Mouse (Mus musculus) naive thymus-derived CD4-positive, alpha-beta T cell, adult 2 months (primary cell): Measurements from ENCODE around the gene Ckm.

Experiments used
- DNase-seq: peaks from one replicate; pipeline ENCODE4 v3.0.0-alpha.2; 2011; ENCODE audit warnings: low read depth

Gene Ckm

DNA sequence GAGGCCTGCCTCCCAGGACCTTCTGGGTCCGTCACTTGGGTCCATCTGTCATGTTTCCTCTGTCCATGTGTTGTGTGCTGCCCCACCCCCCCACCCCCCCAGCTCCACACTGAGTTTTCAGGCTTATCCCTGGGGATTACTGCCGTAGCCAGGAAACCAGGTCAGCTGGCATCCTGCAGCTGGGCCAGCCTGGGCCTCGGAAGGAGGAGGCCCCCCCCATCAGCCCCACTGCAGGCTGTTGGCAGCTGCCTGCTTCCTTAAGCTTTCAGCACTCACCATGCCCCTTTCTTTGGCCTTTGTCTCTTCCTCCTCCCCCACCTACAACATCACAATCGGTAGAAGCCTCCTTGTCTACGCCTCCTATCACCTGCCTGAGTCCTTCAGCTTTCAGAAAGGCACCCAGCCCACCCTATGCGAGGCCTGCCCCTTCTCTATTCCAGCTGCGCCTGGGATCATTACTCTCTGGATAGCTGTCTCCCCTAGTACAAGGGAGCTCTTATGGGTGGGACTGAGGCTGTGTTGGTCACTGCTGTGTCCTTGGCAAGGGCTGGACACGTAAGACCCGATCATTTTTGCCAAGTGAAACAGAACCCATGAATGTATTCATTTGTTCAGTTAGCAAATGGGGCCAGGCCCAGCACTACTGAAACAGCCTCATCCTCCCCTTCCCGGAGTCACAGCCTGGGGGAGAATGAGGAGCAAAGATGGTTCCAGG, 15.7 kb upstream of the Ckm start:
- DNase-seq, result no peak

DNA sequence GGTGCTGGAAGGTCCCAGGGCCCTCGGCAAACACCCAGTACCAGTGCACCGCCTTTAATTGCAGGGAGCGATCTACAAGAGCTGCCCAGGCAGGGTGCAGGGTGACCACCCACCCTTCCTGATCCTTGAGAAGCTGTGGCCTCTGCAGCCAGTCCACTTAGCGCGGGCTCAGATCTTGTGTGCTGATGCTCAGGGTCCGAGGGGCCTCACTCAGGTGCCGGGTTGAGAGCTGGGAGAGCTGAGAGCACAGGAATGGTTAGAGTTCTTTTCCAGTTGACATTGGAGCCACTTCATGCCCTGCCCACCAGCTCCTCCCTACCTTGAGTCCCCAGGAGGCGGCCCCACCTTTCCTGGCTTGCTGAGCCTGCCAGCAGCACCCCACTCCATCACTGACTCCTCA, 10.1 kb upstream of the Ckm start:
- DNase-seq, result no peak

DNA sequence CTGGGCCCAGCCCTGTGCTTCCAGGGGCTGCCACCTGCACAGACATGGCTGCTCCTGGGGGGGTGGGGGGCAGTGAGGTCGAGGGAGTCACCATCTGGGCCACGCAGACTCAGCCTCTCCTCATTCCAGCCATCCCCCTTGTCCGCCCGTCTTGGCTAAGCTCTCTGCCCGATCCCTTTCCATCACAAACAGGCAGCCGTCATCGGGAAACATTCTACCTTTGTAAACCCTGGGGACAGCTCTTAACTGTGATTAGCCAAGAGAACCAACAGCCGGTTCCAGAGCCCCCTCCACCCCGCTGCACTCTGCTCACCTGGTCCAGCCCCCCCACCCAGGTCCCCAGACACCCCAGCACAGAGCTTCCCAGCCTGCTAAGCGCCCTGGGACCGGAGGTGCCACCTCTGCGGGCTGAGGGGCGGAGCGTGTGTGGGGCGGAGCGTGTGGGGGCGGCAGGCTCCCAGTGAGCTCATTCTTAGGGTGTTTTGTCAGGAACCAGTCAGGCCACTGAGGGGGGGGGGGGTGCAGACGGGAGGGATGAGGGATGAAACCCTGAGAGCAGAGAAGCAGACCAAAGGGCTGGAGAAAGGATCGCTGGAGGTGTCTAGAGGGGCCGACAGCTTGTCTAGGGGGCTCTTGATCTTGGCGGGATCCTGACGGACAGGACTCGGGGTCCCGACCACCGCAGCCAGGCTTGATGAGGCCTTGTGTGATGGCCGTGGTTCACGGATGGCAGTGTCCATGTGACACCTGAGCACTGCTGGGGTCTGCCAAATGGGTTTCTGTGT, 4.9 kb upstream of the Ckm start:
- peak; percentile 75 for DNase-seq

DNA sequence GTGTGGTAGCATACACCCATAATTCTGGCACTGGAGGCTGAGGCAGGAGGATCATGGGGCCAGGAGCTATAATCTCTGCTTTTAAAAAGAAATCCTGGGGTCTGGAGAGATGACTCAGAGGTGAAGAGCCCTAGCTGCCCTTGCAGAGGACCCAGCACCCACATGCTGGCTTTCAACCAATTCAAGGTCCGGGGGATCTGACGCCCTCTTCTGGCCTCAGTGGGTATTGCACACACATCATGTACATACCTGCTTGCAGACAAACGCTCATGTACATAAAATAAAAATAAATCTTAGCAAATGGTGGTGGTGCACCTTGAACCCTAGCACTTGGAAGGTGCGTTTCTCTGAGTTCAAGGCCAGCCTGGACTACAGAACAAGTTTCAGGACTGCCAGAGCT, 3.6 kb upstream of the Ckm start:
- no peak for DNase-seq

DNA sequence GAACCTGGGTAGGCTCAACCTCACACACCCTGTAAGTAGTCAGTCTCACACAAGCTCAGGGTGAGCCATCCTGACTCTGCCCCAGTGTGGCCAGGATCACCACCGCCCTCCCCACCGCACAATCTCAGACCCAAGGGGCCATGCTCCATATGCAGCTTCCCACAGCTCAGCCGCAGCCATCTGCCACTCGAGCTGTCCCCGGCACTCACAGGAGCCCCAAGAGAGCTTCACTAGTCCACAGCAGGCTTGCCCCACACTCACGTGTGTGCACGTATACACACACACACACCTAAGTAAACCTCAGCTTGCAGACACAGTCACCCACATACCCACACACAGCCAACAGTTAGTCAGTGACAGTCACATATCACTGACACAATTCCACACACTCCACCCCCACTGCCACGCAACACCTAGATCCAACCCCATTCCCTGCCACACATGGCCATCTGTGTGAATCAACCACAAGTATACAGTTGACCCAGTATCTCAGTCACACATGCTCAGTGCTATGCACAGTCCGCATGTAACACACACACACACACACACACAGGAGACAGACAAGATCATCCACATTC, 2.0 kb upstream of the Ckm start:
- no peak for DNase-seq

DNA sequence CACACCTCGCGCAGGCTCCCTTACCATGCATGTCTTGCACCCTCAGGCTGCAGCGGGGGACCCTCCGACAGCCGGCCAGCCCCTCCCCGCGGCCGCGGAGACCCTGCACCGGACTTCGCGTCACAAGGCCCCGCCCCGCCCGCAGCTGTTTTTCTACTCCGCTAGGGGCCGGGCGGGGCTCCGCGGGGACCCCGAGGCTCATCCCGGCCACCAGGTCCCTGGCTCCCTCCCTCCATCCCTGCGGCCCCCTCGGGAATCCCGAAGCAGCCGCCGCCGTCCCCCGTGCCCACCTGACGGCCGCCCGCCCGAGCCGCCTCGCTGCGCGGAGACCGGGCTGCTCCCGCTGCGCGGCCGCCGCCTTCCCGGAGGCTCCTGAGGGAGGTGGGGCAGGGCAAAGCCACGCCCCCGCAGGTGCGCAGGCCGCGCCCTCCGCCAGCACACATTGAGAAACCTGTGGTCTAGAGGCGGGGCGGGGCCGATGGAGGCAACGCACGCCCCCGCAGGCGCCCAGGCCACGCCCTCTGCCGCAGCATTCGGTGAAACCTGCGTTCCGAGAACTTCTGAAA, 762 bp upstream of the Ckm start, which contains the start of gene Klc3:
Gene Klc3, minus strand, starts transcription at position 374 of the 566 bp plus-strand sequence.
- peak; percentile 89 for DNase-seq

DNA sequence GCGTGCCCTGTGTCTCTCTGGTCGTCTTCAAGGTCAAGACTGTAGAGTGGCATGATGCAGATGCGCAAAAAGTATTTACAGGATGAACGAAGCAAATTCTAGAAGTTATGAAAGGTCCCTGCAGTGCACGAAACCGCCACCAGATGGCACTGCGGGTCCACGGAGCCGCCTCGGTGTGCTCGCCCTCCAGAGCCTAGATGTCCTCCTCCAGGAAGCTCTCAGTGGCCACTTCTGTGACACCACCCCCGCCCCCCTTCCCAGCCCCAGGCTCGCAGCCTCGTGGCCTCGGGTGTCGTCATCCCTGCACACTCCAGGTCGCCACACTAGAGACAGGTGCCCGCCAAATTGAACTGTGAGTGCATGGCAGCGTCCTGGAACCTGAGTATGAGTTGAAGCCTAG, 841 bp downstream of the Ckm start:
- peak; percentile 93 for DNase-seq

DNA sequence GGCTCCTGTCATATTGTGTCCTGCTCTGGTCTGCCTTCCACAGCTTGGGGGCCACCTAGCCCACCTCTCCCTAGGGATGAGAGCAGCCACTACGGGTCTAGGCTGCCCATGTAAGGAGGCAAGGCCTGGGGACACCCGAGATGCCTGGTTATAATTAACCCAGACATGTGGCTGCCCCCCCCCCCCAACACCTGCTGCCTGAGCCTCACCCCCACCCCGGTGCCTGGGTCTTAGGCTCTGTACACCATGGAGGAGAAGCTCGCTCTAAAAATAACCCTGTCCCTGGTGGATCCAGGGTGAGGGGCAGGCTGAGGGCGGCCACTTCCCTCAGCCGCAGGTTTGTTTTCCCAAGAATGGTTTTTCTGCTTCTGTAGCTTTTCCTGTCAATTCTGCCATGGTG, 5.2 kb downstream of the Ckm start:
- no peak for DNase-seq

DNA sequence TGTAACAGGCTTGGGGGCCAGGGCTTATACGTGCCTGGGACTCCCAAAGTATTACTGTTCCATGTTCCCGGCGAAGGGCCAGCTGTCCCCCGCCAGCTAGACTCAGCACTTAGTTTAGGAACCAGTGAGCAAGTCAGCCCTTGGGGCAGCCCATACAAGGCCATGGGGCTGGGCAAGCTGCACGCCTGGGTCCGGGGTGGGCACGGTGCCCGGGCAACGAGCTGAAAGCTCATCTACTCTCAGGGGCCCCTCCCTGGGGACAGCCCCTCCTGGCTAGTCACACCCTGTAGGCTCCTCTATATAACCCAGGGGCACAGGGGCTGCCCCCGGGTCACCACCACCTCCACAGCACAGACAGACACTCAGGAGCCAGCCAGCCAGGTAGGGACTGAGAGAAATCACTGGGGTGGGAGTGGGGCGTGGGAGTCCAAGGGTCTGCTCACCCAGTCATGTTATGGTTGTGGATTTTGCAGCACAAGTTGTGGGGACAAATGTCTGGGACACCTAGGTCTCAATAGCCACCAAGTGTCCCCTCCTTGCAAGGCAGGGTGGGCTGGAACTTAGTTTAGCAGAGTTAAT, 6.3 kb downstream of the Ckm start:
- DNase-seq, result no peak

DNA sequence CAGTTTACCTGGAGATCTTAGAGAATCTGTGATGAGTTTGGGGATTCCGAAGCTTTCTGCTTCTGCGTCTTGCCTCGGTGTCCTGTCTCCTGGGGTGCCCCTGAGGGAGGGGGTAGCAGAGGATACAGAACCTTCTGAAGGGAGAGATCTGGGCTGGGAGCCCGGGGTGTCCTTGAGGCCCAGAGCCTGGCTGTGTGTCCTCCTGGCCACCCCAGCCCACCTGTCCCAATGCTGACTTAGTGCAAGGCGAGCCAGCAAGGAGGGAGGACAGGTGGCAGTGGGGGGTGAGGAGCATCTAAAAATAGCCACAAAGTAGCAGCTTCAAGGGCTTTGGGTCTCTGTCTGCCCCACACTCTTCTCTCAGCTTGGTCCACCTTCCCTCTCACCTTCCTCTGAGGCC, 7.2 kb downstream of the Ckm start:
- DNase-seq, result no peak

DNA sequence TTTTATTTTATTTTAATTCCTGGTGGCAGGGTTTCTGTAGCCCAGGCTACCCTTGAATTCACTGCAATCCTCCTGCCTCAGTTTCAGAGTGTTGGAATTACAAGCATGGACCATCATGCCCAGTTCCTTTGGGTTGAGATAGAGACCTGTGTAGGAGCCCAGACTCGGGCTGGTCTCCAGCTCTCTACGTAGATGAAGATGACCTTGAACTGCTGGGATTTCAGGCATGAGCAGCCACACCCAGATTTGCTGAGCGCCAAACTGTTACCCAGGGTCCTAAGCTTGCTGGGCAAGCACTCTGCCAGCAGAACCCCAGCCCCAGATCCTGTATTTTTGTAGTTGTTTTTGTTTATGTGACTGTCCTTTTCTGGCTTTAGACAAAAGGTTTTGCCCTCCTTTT, 8.9 kb downstream of the Ckm start:
- no peak for DNase-seq

DNA sequence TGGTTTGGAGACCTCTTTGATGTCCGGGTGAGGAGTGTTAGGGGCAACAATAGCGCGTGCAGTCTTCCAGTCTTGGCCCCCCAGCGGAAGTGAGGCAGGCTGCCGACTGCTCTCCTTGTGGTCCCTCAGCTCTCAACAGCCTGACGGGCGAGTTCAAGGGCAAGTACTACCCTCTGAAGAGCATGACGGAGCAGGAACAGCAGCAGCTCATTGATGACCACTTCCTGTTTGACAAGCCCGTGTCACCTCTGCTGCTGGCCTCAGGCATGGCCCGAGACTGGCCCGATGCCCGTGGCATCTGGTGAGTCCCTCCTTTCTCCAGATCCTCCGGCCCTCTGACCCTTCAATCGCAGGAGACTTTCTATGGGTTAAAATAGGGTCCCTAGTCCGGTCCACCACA, 12.0 kb downstream of the Ckm start:
- DNase-seq, result no peak

DNA sequence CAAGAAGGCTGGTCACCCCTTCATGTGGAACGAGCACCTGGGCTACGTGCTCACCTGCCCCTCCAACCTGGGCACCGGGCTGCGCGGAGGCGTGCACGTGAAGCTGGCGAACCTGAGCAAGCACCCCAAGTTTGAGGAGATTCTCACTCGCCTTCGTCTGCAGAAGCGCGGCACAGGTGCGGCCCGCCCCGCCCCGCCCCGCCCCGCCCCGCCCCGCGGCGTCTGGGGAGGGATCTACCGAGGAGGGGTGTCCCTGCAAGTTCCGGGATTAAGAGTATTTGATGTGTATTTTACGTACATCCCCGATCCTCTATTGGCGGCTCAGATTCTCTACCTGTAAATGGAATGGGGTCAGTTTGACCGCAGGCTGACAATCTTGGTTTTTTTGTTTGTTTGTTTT, 15.5 kb downstream of the Ckm start:
- no peak for DNase-seq

DNA sequence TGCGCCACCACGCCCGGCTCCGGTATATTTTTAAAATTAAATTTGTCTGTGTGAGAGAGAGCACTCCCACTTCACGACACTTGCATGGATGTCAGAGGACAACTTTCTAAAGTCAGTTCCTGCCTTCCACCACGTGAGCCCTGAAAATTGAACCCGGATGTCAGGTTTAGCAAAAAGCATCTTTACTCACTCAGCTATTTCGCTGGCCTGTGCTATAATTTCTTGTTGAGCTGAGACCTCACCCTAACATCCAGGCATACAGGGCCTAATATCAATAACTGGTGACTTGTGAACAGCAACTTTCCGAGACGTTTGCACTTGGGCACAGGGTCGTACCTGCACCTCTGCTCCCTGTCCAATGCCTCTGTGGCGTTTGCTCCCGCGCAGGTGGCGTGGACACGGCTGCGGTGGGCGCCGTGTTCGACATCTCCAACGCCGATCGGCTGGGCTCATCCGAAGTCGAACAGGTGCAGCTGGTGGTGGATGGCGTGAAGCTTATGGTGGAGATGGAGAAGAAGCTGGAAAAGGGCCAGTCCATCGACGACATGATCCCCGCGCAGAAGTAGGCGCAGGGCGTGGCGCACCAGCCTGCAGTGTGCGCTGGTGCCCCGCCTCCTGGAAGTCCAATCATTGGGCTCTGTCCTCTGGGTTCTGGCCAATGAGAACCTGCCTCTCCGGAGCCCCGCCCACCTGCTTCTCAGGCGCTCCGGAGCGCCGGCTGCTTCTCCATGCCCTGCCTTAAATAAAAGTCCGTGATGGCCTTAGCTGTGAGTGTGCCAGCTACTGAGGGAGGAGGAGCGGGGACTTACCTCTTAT, 16.5 kb downstream of the Ckm start:
- peak; percentile 89 for DNase-seq

DNA sequence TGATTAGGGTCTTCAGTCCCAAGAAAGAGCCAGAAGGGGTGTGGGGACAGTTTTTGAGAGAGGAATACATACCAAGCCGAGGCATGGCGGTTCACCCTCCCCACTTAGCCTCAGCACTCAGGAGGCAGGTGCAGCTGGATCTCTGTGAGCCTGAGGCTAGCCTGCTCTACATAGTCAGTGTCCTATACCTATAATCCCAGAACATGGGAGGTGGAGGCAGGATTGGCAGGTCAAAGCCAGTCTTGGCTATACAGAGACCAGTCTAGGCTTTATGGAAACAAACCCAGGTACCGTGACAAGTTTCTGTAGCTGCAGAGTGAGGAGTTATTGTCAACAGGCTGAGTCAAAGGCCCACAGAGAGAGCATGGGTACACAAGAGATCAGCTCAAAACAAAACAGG, 18.5 kb downstream of the Ckm start:
- no peak for DNase-seq

DNA sequence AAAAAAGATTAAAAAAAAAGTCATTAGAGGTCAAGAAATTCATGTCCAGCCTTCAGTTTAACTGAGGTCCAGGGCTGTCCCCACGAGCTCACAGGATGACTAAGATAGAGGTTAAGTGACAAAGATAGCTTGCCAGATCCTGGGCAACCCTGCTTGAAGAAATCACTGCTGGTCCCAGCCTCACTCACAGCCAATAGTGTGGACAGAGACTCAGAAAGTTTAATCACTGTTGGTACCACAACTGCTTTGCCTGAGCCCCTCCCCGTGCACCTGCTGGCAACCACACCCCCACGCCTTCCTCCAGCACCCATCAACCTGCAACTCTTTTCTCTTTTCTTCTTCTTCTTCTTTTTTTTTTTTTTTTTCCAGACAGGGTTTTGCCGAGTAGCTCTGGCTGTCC, 19.5 kb downstream of the Ckm start:
- no peak for DNase-seq

DNA sequence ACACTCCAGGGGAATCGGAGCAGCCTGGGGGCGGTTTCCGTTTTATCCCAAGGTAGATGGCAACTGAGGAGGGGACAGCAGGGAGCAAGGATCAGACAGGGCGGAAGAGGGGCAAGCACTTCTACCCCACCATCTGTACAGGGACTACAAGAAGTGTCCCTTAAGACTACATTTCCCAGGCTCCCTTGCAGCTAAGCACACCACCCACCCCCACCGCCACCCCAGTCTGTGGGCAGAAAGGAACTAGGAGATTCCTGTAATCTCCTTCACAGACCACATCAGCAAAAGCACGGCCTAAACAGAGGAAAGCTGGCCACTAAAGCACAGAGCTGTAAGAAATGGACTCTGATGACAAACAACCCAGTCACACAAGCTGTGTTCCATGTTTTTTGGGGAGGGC, 21.8 kb downstream of the Ckm start:
- DNase-seq, result no peak

DNA sequence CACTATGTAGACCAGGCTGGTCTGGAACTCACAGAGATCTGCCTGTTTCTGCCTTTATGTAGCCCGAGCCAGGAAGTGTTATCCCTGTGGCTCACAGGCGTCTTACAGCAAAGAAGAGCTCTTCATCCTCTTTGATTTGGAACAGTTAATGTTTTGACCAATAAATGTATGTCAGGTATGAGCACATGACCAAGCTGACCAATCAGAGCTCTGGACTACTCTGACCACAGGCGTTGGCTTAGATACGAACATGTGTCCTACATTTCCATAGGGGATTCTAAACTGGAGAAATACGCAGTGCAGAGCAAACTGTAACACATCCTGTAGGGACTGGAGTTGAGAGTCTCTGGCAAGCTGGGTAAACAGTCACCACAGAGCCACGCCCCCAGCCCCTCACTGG, 22.3 kb downstream of the Ckm start:
- no peak for DNase-seq

DNA sequence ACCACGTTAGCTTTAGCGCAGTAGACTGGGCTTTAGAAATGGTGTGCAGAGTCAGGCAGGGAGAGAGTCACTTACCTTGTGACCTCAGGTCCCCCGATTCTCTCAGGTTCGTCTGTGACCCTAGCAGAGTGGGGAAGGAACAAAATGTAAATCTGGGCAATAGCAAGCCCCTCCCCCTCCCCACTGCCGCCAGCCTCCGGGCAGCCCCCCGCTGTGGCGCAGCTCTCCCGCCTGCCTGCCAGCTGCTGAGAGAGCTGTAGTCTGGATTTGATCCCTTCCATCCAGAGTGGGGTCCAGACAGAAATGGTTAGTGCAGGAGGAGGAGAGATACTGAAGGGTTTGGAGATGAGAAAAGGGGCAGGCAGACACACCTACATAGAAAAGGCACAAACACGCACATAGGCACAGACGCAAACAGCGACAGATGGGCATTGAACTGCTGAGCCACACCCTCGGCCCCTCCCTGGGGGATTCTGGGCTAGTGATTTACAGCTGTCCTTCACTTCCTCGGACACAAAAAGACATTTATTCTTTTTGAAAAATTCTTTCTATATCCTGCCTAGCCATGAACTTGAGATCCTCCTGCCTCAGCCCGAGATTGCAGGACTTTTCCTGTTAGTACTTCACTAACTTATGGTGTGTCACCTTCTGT, 23.5 kb downstream of the Ckm start:
- no peak for DNase-seq

DNA sequence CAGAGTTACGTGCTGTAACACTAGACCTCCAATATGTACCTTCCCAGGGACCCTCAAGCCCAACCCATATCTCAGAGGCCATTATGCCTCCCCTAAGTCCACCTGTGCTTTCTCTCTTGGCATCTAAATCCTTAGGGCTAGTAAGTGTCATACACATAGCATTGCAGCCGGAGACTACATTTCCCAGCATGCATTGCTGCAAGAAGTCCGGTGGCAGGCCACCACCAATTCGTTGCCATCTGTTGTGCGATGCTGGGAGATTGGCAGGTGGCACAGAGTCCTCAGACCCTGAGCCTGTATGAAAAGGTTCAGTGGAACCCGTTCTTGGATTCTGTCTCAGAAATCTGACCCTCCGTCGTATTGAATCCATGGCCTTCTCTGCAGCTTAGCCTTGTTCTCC, 25.1 kb downstream of the Ckm start:
- DNase-seq, result no peak

DNA sequence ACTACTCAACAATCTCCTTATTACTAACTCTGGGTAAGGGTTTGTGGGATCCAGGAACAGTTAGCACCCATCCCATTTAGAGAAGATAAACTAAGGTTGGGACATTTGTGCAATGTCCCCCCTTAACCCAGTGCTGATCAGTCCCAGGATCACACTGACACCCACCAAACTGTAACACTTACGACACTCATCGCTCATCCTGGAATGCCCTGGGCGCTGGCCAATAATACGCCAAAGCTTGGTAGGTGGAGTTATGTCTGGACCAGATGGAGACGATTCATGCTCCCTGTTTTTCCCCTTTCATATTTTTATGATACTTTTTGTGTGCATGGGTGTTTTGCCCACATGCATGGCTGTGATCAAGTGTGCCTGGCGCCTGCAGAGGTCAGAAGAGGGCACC, 25.8 kb downstream of the Ckm start:
- DNase-seq, result no peak
